Mouse (Mus musculus): ENCODE data around the gene Agmo.

- no peak for TF ChIP-seq CTCF (IDR thresholded peaks at IDR 0.05)
- no peak for TF ChIP-seq EP300 (IDR thresholded peaks at IDR 0.05; ENCODE audit: insufficient read depth, low read depth, low read length)
These were observed 316.8 kb downstream of the Agmo start for GRCm38 (mm10) chr12:37558284-37558683.

Data from heart, adult 2 months (tissue).